Mouse (Mus musculus) cerebellum, adult 2 months (tissue): ENCODE measurements around the gene Pde1c.

Experiments
- CTCF ChIP-seq: fragments of 200-500 bp; IDR thresholded peaks from 2 replicates; pipeline ENCODE4 v1.5.1; 2011; ENCODE audit warnings: low read depth, mild to moderate bottlenecking, control low read depth, low read length, moderate library complexity, borderline replicate concordance; ENCODE audit not compliant: insufficient read depth
- POLR2A ChIP-seq: fragments of 200-500 bp; IDR thresholded peaks from 2 replicates; pipeline ENCODE4 v1.6.1; 2011; ENCODE audit warnings: low read length, control low read depth, borderline replicate concordance; ENCODE audit not compliant: insufficient read depth

- no peak for TF ChIP-seq CTCF
- no peak for TF ChIP-seq POLR2A
Observed at GRCm38 (mm10) chr6:56441501-56441900, 127.4 kb downstream of the Pde1c start.
